Mouse (Mus musculus): ENCODE data around the gene Afm. TPM values are rescaled to one million over a fixed set of nuclear protein-coding genes. Genes with fewer than 3 reads are reported as not detected.
A peak's percentile ranks its signal among the peaks of the same experiment; 100 is the strongest.

Afm gene
- total RNA-seq, 4 experiments from 2014 or later = not detected

DNA sequence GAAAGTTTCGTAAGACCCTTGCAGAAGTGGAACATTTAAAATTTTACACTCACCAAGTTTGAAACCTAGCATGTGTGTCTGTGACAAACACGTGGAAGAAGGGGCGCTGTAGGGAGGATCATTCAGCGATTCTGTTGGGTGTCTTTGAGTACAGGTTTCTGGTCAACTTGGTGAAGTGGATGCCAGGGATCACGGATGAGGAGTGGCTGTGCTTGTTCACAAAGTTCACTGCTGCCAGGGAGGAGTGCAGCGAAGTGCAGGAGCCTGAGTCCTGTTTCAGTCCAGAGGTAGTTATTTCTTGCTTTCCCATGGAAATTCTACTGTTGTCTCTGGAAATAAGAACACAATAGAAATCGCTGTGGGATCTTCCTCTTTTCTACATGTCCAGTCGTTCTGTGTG, 32.5 kb downstream of the Afm start:
- no peak for DNase-seq (ENCODE audit: low spot score)

GRCm38 (mm10) chr5:90556052-90556451, 37.3 kb downstream of the Afm start:
- DNase-seq (ENCODE audit: low spot score) = no peak

DNA sequence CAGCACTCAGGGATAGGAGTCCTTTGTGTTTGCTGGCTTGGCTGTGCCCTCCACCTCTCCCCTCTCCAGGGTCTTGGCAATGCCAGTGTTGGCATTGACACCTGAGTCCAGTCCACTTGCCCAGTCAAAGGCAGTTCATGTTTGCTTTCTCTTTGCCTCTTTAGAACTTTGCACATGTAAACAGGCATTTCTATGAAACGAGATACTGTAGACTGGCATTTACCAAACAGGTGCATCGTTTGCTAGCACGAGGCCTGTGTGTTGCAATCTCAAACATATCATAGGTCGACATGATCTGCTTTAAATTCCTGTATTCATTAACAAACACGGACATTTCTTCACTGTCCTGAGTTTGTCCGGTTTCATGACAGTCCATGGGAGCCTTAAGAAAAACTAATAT, 42.0 kb downstream of the Afm start, which contains the start of gene 5830473C10Rik:
5830473C10Rik (plus strand) TSS at position 365 of the 400 bp plus-strand sequence.
- DNase-seq (ENCODE audit: low spot score) = no peak

- no peak for DNase-seq (ENCODE audit: low spot score)
Measured at GRCm38 (mm10) chr5:90561721-90562275, 43.1 kb downstream of the Afm start.

GRCm38 (mm10) chr5:90562880-90563279, 44.1 kb downstream of the Afm start:
- DNase-seq (ENCODE audit: low spot score) = no peak

DNA sequence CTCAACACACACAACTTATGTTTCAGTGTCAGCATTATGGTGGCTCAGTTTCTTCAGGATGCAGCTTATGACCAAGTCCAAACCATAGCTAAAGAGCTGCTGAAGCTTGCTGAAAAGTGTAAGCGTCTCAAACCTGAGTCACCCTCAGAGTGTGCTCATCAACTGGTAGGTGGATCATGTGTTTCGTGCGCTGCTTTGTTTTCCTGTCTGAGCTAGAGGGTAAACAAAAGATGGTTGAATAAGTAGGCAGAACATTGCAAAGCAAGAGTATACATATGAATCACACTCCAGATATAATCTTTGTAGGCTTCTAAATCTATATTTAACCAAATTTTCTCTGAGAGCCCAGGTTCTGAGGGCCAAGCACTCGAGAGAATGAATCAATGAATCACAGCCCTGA, 45.4 kb downstream of the Afm start:
- no peak for DNase-seq (ENCODE audit: low spot score)

GRCm38 (mm10) chr5:90565205-90565604, 46.5 kb downstream of the Afm start:
- no peak for DNase-seq (ENCODE audit: low spot score)

DNA sequence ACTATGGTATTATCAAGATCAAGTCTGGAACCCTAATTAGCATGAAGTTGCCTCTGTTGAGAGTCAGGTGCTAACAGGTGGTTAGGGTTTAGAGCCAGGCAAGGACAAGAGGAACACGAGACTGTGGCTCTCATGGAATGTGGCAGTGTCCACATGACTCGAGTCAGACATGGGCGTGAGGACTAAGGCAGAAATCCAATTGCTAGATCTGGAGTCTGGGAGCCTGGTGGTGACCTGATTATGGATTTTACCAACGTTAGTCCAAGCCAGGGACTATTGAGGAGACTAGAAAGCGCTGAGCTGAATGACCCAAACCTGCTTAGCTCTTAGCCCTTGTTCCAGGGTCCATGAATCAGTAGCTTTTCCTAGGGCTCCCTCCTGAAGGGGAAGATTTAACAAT, 49.1 kb downstream of the Afm start:
- no peak for DNase-seq (ENCODE audit: low spot score)

DNA sequence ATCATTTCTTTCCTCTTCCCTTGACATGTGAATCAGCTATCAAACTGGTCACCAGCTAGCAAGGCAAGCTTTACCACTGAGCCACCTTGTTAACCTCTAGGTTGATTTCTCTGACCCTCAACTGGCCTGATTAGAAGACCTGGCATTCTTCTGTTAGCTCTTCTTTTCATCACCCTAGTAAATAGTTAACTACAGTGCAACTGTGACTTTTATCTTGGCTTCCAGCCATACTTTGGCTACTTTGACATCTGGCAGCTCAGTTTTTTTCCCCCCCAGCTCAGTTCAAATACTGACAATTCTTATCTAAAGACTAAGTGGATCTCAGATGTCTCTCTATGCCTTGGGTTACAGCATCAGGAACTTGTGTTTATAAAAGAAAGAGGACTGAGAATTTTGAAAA, 49.6 kb downstream of the Afm start:
- DNase-seq (ENCODE audit: low spot score) = no peak

DNA sequence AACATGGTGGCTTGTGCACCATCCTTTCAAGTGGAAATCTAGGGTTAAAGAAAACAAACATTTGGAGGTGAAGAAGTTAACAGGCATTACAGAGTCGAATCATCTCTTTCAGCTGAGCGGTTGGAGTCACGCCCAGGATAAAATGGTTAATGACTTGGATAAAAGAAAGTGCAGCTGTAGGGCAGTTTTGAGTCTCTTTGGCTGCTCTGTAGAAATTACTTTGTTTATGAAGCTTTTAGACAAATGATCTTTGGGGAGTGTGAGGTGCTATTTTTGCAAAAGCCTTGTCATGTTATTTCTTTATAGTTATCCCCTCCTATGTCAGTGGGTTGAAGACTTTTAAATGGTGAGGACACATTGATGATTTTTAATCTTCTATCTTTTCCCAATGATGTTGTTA, 52.5 kb downstream of the Afm start:
- no peak for DNase-seq (ENCODE audit: low spot score)

GRCm38 (mm10) chr5:90577751-90578150, 59.0 kb downstream of the Afm start:
- no peak for DNase-seq (ENCODE audit: low spot score)

DNA sequence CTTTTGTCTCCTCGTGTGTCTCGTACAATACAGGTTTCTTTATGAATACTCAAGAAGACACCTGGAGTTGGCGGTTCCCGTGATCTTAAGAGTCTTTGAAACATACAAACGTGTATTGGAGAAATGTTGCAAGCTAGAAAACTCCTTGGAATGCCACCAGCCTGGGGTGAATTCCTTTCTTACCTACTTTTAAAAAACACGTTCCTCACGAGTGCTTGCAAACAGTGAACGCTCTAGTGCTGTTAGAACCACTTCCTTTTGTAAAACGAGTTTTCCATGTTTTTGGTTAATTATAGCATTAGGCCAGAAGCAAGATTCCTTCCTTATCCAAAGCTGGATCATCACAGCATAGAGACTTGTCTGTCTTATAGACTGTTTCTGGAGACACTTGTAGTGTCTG, 60.8 kb downstream of the Afm start:
- no peak for DNase-seq (ENCODE audit: low spot score)

DNA sequence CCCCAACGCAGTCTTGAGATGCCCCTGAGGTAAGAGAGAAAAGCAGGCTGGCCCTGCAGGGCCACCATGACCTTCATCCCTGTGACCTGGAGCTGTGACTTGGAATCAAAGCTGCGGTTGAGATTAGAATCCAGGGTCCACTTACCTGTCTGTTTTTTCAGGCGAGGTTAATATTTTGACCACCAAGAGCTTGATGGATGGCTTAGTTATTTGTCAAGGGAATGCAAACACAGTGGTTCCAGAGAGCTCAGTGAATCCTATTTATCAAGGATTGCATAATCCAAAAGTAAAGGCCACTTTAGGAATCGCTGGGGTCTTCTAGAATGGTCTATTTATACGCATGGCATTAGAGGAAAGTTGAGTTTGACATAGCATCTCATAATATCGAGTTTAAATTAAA, 63.4 kb downstream of the Afm start:
- no peak for DNase-seq (ENCODE audit: low spot score)

DNA sequence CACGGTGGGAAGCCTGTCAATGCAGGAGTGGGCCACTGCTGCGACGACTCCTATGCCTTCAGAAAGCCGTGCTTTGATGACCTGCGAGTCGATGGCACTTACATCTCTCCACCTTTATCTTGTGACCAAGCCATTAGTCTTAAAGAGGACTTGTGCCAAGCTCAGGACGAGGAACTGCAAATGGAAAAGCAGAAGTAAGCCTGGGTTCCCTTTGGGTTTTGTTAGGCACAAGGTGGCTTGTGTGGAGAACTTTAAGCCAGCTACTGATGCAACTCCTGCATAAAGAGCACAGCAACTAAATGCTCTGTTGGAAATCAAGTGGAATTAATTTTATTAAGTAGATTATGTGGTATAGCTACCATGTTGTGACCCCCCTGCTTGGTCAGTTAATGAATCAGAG, 66.1 kb downstream of the Afm start:
- no peak for DNase-seq (ENCODE audit: low spot score)

- DNase-seq (ENCODE audit: low spot score) = no peak
Measured at GRCm38 (mm10) chr5:90586511-90586910, 67.8 kb downstream of the Afm start.

DNA sequence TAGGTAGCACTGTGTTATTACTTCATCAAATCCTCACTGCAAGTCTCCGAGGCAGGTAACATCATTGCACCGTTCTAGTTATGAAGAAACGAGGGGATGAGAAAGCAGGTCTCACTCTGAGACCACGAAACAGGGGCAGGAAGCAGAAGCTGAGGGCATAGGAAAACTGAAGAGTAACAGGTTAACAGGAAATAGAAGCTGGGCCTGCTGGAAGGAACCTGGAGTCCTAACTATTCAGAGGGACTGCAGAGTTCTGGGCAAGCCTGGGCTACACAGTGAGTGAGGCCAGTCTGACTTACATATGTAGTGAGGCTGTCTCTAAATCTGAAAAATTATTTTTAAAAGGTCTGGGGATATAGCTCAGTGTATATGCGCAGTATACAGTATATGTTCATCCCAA, 69.4 kb downstream of the Afm start:
- no peak for DNase-seq (ENCODE audit: low spot score)

DNA sequence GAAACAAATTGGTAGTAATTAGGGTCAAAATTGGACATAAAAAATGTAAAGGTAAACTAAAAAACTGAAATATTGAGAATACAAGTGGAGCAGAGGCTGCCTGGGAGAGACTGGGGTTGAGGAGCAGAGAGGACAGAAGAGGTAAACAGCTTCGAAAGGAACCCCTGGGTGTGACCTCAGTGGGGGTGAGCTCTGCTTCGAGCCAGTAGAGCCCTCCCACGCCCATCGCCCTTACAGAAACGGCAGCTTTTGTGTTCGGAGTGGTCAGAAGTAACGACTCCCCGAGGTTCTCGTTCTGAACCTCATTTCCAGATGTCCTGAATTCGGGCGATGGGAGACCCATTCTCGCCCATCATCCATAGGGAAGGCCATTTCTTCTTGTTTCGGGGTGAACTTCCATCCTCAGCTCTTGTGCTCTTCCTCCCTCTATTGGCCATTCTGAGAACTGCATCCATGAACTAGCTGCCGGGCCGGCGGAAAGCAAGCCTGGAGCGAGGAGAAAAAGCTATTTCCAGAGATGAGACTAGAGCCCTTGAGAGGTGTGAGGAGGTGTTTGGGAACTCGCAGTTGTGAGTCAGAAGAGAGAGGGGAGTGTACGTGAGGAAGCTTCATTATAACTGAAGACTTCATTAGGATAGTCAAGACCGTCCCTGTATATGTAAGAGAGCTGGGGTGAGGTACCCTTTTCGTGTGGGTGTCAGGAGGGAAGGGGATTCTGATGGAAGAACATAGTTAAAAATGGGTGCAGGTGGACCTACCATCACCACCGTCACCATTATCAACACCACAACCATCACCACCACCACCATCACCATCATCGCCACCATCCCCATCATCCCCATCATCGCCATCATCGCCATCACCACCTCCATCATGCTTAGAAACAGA, 70.2 kb downstream of the Afm start:
- DNase-seq (ENCODE audit: low spot score) = peak; percentile 54

DNA sequence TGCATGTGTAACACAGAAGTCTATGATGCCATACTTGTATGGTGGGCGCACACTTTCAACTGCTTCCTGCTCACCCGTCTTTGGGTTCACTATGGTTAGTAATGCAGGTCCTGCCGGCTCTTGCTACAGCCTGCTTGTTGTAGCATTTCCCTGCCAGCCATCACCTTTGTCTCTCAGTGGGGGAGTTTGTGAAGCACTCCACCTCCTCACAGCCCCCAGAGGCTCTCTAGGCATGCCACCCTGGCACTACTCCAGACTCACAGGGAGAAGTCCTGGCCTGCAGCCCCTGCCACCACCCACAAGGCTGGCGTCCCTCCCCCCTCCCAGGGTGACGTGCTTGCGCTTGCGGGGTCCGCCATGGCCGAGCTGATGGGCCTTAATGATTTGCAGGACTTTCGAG, 71.9 kb downstream of the Afm start:
- no peak for DNase-seq (ENCODE audit: low spot score)

GRCm38 (mm10) chr5:90591936-90592335, 73.2 kb downstream of the Afm start:
- DNase-seq (ENCODE audit: low spot score) = no peak

DNA sequence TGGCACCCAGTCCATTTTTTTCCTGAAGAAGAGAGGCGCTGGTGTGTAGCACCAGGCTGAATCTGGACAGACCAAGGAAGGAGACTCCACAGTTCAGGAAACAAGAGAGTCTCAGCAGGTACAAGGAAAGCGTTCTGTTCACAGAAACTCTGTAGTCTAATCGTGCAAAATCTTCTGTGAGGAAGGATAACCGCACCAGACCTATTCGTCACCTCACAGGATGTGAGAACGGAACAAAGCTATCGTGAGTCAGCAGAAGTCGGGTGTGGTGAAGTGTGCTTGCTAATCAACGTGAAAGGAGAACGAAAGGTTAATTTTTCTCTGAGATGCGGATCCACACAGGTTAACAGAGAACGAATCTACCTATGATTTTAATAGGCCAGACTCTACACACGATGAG, 76.2 kb downstream of the Afm start:
- no peak for DNase-seq (ENCODE audit: low spot score)

DNA sequence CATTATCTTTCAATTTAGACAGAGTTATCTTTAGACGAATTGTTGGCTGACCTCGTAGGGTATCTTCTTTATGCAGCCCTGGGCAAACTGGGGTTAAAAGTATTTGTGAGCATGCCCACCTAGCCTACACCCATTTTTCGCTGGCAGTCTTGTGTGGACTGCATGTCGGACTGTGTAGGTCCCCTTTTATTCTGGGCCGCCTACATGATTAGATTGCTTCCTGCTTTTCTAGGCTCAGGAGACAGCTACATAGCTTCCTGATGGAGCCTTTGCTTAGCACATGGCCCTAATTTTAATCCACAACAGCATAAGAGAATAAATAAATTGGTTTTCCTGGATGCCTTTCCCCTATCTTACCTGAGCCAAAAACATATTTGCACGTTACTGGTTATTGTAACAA, 77.4 kb downstream of the Afm start:
- no peak for DNase-seq (ENCODE audit: low spot score)

- DNase-seq (ENCODE audit: low spot score) = peak; percentile 34
Measured at GRCm38 (mm10) chr5:90601469-90601868, 82.7 kb downstream of the Afm start.

Data from heart, adult 8-10 months (tissue).